Mouse (Mus musculus) CH12.LX (cell line): Measurements from ENCODE around the gene Gm48551.

ENCODE experiments used
- BHLHE40 ChIP-seq: IDR thresholded peaks from 2 replicates; pipeline ENCODE4 v1.6.1; 2011; ENCODE audit warnings: mild to moderate bottlenecking, low read depth, low read length, improper control_type of control experiment
- CTCF ChIP-seq, 2 experiments: IDR thresholded peaks in 1 of 2; conservative IDR thresholded peaks in 1 of 2; 2 replicates each; pipeline ENCODE4 v1.5.1; 2011 to 2012; ENCODE audit warnings: low read depth in 2 of 2, low read length in 2 of 2, improper control_type of control experiment in 1 of 2, inconsistent platforms in 1 of 2, mild to moderate bottlenecking in 1 of 2, moderate library complexity in 1 of 2
- E2F4 ChIP-seq: IDR thresholded peaks from 2 replicates; pipeline ENCODE4 v1.6.1; 2011; ENCODE audit warnings: low read depth, low read length, improper control_type of control experiment; ENCODE audit not compliant: insufficient replicate concordance
- EP300 ChIP-seq: IDR thresholded peaks from 2 replicates; pipeline ENCODE4 v1.6.1; 2011; ENCODE audit warnings: low read length, improper control_type of control experiment
- HCFC1 ChIP-seq: IDR thresholded peaks from 2 replicates; pipeline ENCODE4 v1.6.1; 2012; ENCODE audit warnings: low read depth, mild to moderate bottlenecking, inconsistent platforms, low read length, improper control_type of control experiment
- JUND ChIP-seq: conservative IDR thresholded peaks from 2 replicates; pipeline ENCODE4 v1.6.1; 2011; ENCODE audit warnings: low read depth, low read length, improper control_type of control experiment
- KAT2A ChIP-seq: IDR thresholded peaks from 2 replicates; pipeline ENCODE4 v1.6.1; 2012; ENCODE audit warnings: low read length, improper control_type of control experiment, inconsistent platforms; ENCODE audit not compliant: insufficient replicate concordance
- NELFE ChIP-seq: IDR thresholded peaks from 2 replicates; pipeline ENCODE4 v1.6.1; 2011; ENCODE audit warnings: low read depth, low read length, improper control_type of control experiment
- PAX5 ChIP-seq: IDR thresholded peaks from 2 replicates; pipeline ENCODE4 v1.6.1; 2012; ENCODE audit warnings: low read length, inconsistent platforms, mixed read lengths
- POLR2A ChIP-seq: IDR thresholded peaks from 2 replicates; pipeline ENCODE4 v1.6.1; 2011; ENCODE audit warnings: low read depth, mild to moderate bottlenecking, improper control_type of control experiment, low read length
- POLR2AphosphoS2 ChIP-seq: IDR thresholded peaks from 2 replicates; pipeline ENCODE4 v1.6.1; 2011; ENCODE audit warnings: low read depth, low read length, improper control_type of control experiment
- SIN3A ChIP-seq: IDR thresholded peaks from 2 replicates; pipeline ENCODE4 v1.6.1; 2012; ENCODE audit warnings: low read length, improper control_type of control experiment, inconsistent platforms
- USF1 ChIP-seq: IDR thresholded peaks from 2 replicates; pipeline ENCODE4 v1.6.1; 2014; ENCODE audit warnings: low read depth, mild to moderate bottlenecking, inconsistent platforms, low read length, improper control_type of control experiment
- ZMIZ1 ChIP-seq: IDR thresholded peaks from 2 replicates; pipeline ENCODE4 v1.6.1; 2012; ENCODE audit warnings: low read depth, mild to moderate bottlenecking, inconsistent platforms, low read length, improper control_type of control experiment

DNA sequence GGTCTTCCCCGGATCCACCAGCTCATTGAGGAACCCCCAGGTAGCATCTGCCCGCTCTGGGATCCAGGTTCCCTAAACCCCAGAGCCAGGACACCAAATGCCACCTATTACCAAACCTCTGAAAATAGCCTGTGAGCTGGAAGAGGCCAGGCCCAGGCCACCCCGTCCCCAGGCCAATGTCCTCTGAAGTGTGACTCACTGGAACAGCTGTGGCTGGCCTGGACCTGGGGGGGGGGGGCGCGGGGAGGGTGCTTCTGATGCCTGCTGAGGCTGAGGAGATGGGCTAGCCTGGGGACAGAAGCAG is 37.5 kb downstream of the Gm48551 start:
- TF ChIP-seq USF1 (no peak), CTCF (conservative IDR thresholded peaks at IDR 0.05 in 1 of 2, IDR thresholded peaks at IDR 0.05 in 1 of 2; ENCODE audit: low read depth in 2 of 2, low read length in 2 of 2) (no peak), POLR2A (no peak), NELFE (no peak), SIN3A (no peak), KAT2A (no peak), POLR2AphosphoS2 (no peak), JUND (no peak), E2F4 (no peak), PAX5 (no peak), EP300 (no peak), HCFC1 (no peak), ZMIZ1 (no peak), BHLHE40 (no peak)
